Mouse (Mus musculus): ENCODE measurements at regions not wholly inside any gene's neighbourhood (a gene's known extent, or its start where the extent isn't known, plus 50 kb on each side); places are given as distances from the start of the nearest gene placed in this dataset.

GRCm38 (mm10) chr3:115817771-115818170, 69.9 kb upstream of the Dph5 start:
- TF ChIP-seq CTCF (IDR thresholded peaks at IDR 0.05; ENCODE audit: insufficient read depth, low read length) (no peak), POLR2A (IDR thresholded peaks at IDR 0.05; ENCODE audit: borderline replicate concordance, extremely low read depth, low read depth, low read length) (no peak)
